Mouse (Mus musculus): ENCODE measurements around the gene Mindy1. TPM values are rescaled to one million over a fixed set of nuclear protein-coding genes. Genes with fewer than 3 reads are reported as not detected.

Gene Mindy1
- polyA plus RNA-seq, 1 experiment from 2014 or later = 37.8 TPM

- no peak for ATAC-seq (ENCODE audit: low FRiP score)
Observed at GRCm38 (mm10) chr3:95287541-95287940, 6.4 kb downstream of the Mindy1 start.

DNA sequence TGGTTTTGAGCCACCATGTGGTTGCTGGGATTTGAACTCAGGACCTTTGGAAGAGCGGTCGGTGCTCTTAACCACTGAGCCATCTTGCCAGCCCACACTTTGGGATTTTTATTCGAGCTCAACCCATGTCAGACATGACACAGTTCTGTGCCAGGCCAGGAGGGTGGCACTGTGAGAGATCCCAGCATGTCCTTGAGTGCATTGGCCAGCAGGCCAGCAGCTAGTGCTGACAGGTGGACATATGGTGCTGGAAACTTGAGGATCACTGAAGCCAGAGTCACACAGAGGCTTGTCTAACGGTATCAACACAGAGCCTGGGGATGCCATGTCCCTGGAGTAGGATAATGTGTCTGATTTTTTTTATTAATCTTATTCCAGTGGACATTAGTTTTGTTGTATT, 8.3 kb downstream of the Mindy1 start:
- H3K9me3 ChIP-seq (ENCODE audit: control insufficient read depth, low read length) = no peaks in the 10 kb centered on the region
- H3K4me3 ChIP-seq (replicated peaks; ENCODE audit: low read length) = no peak overlapping the region
- no peak overlapping the region for H3K4me2 ChIP-seq (replicated peaks)
- no peak for DNase-seq (ENCODE audit: low spot score)
- WGBS = 89% methylated on average over 4 of the region's 4 CpGs
- H3K27ac ChIP-seq = no peak overlapping the region
- peaks cover 47% of the 10 kb centered on the region for H3K36me3 ChIP-seq (replicated peaks; ENCODE audit: control insufficient read depth, insufficient read depth)
- no peak for ATAC-seq (ENCODE audit: low FRiP score)
- H3K4me1 ChIP-seq (replicated peaks; ENCODE audit: control insufficient read depth, insufficient read depth, low read length) = peaks cover 9% of the 10 kb centered on the region
- no peak overlapping the region for H3K9ac ChIP-seq
- H3K27me3 ChIP-seq (ENCODE audit: control insufficient read depth, insufficient read depth, low read length) = no peaks in the 10 kb centered on the region

More at GRCm38 (mm10) chr3:95287541-95287940, 6.4 kb downstream of the Mindy1 start:
- Histone ChIP-seq H3K27ac (no peak overlapping the region), H3K4me1 (replicated peaks; ENCODE audit: control insufficient read depth, insufficient read depth, low read length) (peaks cover 18% of the 10 kb centered on the region), H3K4me3 (replicated peaks; ENCODE audit: low read length) (no peak overlapping the region), H3K36me3 (replicated peaks; ENCODE audit: control insufficient read depth, insufficient read depth) (peaks cover 28% of the 10 kb centered on the region), H3K27me3 (ENCODE audit: control insufficient read depth, insufficient read depth, low read length) (no peaks in the 10 kb centered on the region), H3K9ac (no peak overlapping the region), H3K4me2 (replicated peaks) (no peak overlapping the region), H3K9me3 (ENCODE audit: control insufficient read depth, low read length) (no peaks in the 10 kb centered on the region)
- WGBS = 91% methylated on average over 3 of the region's 3 CpGs
- DNase-seq (ENCODE audit: low spot score) = no peak

DNA sequence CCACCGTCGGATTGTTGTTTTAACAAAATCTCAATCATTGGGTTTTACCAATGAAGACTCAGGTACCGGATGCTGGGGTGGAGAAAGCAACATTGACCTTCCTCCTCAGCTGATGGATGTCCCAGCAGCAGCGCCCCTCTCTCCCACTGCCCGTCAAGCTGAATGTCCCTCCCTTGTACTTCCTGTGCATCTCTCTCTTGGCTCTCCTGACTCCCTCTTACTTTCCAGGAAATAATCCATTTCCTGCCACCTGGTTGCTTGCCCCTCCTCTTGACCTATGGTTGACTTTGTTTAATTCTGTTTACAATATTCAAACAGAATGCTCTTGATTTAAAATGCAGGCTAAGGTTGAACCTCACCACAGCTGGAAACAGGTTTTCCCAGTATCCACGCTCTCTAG, 9.0 kb downstream of the Mindy1 start:
- peaks cover 2% of the 10 kb centered on the region; the same call in 1 of the 2 replicates for H3K4me1 ChIP-seq (replicated peaks; ENCODE audit: control insufficient read depth, insufficient read depth, low read length)
- WGBS = 79% methylated on average over 6 of the region's 6 CpGs
- no peak overlapping the region for H3K27ac ChIP-seq
- H3K27me3 ChIP-seq (ENCODE audit: control insufficient read depth, insufficient read depth, low read length) = no peaks in the 10 kb centered on the region
- no peak overlapping the region for H3K4me2 ChIP-seq (replicated peaks)
- no peaks in the 10 kb centered on the region for H3K9me3 ChIP-seq (ENCODE audit: control insufficient read depth, low read length)
- H3K36me3 ChIP-seq (replicated peaks; ENCODE audit: control insufficient read depth, insufficient read depth) = peaks cover 54% of the 10 kb centered on the region
- no peak overlapping the region for H3K4me3 ChIP-seq (replicated peaks; ENCODE audit: low read length)
- ATAC-seq (ENCODE audit: low FRiP score) = no peak
- DNase-seq (ENCODE audit: low spot score) = no peak
- no peak overlapping the region for H3K9ac ChIP-seq

GRCm38 (mm10) chr3:95291041-95291440, 9.9 kb downstream of the Mindy1 start:
- ATAC-seq (ENCODE audit: low FRiP score) (no peak), DNase-seq (ENCODE audit: low spot score) (no peak)
- Histone ChIP-seq H3K4me2 (replicated peaks) (no peak overlapping the region), H3K27ac (no peak overlapping the region), H3K9ac (no peak overlapping the region), H3K27me3 (ENCODE audit: control insufficient read depth, insufficient read depth, low read length) (no peaks in the 10 kb centered on the region), H3K4me1 (replicated peaks; ENCODE audit: control insufficient read depth, insufficient read depth, low read length) (no peaks in the 10 kb centered on the region), H3K9me3 (ENCODE audit: control insufficient read depth, low read length) (no peaks in the 10 kb centered on the region), H3K4me3 (replicated peaks; ENCODE audit: low read length) (no peak overlapping the region), H3K36me3 (replicated peaks; ENCODE audit: control insufficient read depth, insufficient read depth) (peaks cover 61% of the 10 kb centered on the region)
- WGBS = 93% methylated on average over 4 of the region's 4 CpGs

GRCm38 (mm10) chr3:95292899-95293298, 11.8 kb downstream of the Mindy1 start:
- ATAC-seq (ENCODE audit: low FRiP score) (no peak), DNase-seq (ENCODE audit: low spot score) (no peak)
- H3K4me3 ChIP-seq (replicated peaks; ENCODE audit: low read length) = no peak overlapping the region
- no peak overlapping the region for H3K4me2 ChIP-seq (replicated peaks)
- no peak overlapping the region for H3K9ac ChIP-seq
- H3K9me3 ChIP-seq (ENCODE audit: control insufficient read depth, low read length) = no peaks in the 10 kb centered on the region
- 85% methylated on average over 2 of the region's 2 CpGs for WGBS
- peaks cover 57% of the 10 kb centered on the region for H3K36me3 ChIP-seq (replicated peaks; ENCODE audit: control insufficient read depth, insufficient read depth)
- no peaks in the 10 kb centered on the region for H3K4me1 ChIP-seq (replicated peaks; ENCODE audit: control insufficient read depth, insufficient read depth, low read length)
- H3K27me3 ChIP-seq (ENCODE audit: control insufficient read depth, insufficient read depth, low read length) = no peaks in the 10 kb centered on the region
- H3K27ac ChIP-seq = no peak overlapping the region

GRCm38 (mm10) chr3:95293537-95293936, 12.4 kb downstream of the Mindy1 start:
- ATAC-seq (ENCODE audit: low FRiP score) = no peak
- 82% methylated on average over 11 of the region's 11 CpGs for WGBS
- peaks cover 50% of the 10 kb centered on the region for H3K36me3 ChIP-seq (replicated peaks; ENCODE audit: control insufficient read depth, insufficient read depth)

GRCm38 (mm10) chr3:95294316-95294715, 13.2 kb downstream of the Mindy1 start:
- DNase-seq (ENCODE audit: low spot score) (no peak), ATAC-seq (ENCODE audit: low FRiP score) (no peak)
- H3K27me3 ChIP-seq (ENCODE audit: control insufficient read depth, insufficient read depth, low read length) = no peaks in the 10 kb centered on the region
- H3K27ac ChIP-seq = no peak overlapping the region
- no peak overlapping the region for H3K4me2 ChIP-seq (replicated peaks)
- WGBS = 92% methylated on average over 7 of the region's 7 CpGs
- H3K36me3 ChIP-seq (replicated peaks; ENCODE audit: control insufficient read depth, insufficient read depth) = peaks cover 45% of the 10 kb centered on the region
- no peak overlapping the region for H3K9ac ChIP-seq
- no peaks in the 10 kb centered on the region for H3K9me3 ChIP-seq (ENCODE audit: control insufficient read depth, low read length)
- no peaks in the 10 kb centered on the region for H3K4me1 ChIP-seq (replicated peaks; ENCODE audit: control insufficient read depth, insufficient read depth, low read length)
- no peak overlapping the region for H3K4me3 ChIP-seq (replicated peaks; ENCODE audit: low read length)

More at GRCm38 (mm10) chr3:95293537-95293936, 12.4 kb downstream of the Mindy1 start:
- Histone ChIP-seq H3K4me1 (replicated peaks; ENCODE audit: control insufficient read depth, insufficient read depth, low read length) (no peaks in the 10 kb centered on the region), H3K9ac (no peak overlapping the region), H3K27me3 (ENCODE audit: control insufficient read depth, insufficient read depth, low read length) (no peaks in the 10 kb centered on the region), H3K27ac (no peak overlapping the region), H3K4me2 (replicated peaks) (no peak overlapping the region), H3K9me3 (ENCODE audit: control insufficient read depth, low read length) (no peaks in the 10 kb centered on the region), H3K4me3 (replicated peaks; ENCODE audit: low read length) (no peak overlapping the region)
- no peak for DNase-seq (ENCODE audit: low spot score)

DNA sequence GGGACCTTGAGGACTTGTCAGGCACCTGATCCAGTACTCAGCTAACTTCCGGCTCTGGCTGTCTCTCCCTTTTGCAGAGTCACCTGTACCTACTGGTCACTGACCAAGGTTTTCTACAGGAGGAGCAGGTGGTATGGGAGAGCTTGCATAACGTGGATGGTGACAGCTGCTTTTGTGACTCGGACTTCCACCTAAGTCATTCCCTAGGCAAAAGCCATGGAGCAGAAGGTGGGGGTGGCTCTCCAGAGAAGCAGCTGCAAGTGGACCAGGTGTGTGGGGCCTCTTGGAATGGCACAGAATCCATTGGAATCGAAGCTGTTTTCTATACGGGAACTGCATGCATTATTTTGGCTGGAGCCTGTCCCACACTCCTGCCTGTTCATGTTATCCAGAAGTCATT, 13.6 kb downstream of the Mindy1 start:
- WGBS = 90% methylated on average over 5 of the region's 5 CpGs
- H3K9ac ChIP-seq = no peak overlapping the region
- DNase-seq (ENCODE audit: low spot score) (no peak), ATAC-seq (ENCODE audit: low FRiP score) (no peak)
- no peak overlapping the region for H3K4me3 ChIP-seq (replicated peaks; ENCODE audit: low read length)
- H3K36me3 ChIP-seq (replicated peaks; ENCODE audit: control insufficient read depth, insufficient read depth) = peaks cover 41% of the 10 kb centered on the region
- H3K27ac ChIP-seq = no peak overlapping the region
- no peak overlapping the region for H3K4me2 ChIP-seq (replicated peaks)
- no peaks in the 10 kb centered on the region for H3K4me1 ChIP-seq (replicated peaks; ENCODE audit: control insufficient read depth, insufficient read depth, low read length)
- no peaks in the 10 kb centered on the region for H3K27me3 ChIP-seq (ENCODE audit: control insufficient read depth, insufficient read depth, low read length)
- no peaks in the 10 kb centered on the region for H3K9me3 ChIP-seq (ENCODE audit: control insufficient read depth, low read length)

- DNase-seq (ENCODE audit: low spot score) = no peak
- peaks cover 41% of the 10 kb centered on the region for H3K36me3 ChIP-seq (replicated peaks; ENCODE audit: control insufficient read depth, insufficient read depth)
- no peak for ATAC-seq (ENCODE audit: low FRiP score)
Observed at GRCm38 (mm10) chr3:95295321-95296102, 14.4 kb downstream of the Mindy1 start.

More at GRCm38 (mm10) chr3:95295321-95296102, 14.4 kb downstream of the Mindy1 start:
- Histone ChIP-seq H3K4me3 (replicated peaks; ENCODE audit: low read length) (no peak overlapping the region), H3K4me1 (replicated peaks; ENCODE audit: control insufficient read depth, insufficient read depth, low read length) (no peaks in the 10 kb centered on the region), H3K9me3 (ENCODE audit: control insufficient read depth, low read length) (no peaks in the 10 kb centered on the region), H3K27ac (no peak overlapping the region), H3K27me3 (ENCODE audit: control insufficient read depth, insufficient read depth, low read length) (no peaks in the 10 kb centered on the region), H3K9ac (no peak overlapping the region), H3K4me2 (replicated peaks) (no peak overlapping the region)
- WGBS = 81% methylated on average over 11 of the region's 11 CpGs
